Mouse (Mus musculus) lung, adult 18-20 months (tissue): ENCODE results near the gene Orai1.

Experiments used
- DNase-seq, 2 experiments: peaks; one replicate each; pipeline ENCODE4 v3.0.0; 2022; ENCODE audit warnings: mixed read lengths in 2 of 2

Gene Orai1

GRCm38 (mm10) chr5:122997205-122998204 is 17.4 kb upstream of the Orai1 start:
- DNase-seq: no peak

GRCm38 (mm10) chr5:123000901-123001300 is 14.0 kb upstream of the Orai1 start:
- DNase-seq: no peak

GRCm38 (mm10) chr5:123005716-123006592 is 8.9 kb upstream of the Orai1 start:
- no peak for DNase-seq

- DNase-seq: no peak
These were observed 5.9 kb upstream of the Orai1 start for GRCm38 (mm10) chr5:123008877-123009493.

- no peak for DNase-seq
These were observed 5.0 kb upstream of the Orai1 start for GRCm38 (mm10) chr5:123009873-123010272.

GRCm38 (mm10) chr5:123010806-123011205 is 4.1 kb upstream of the Orai1 start:
- no peak for DNase-seq

- DNase-seq: no peak
These were observed 3.2 kb upstream of the Orai1 start for GRCm38 (mm10) chr5:123011705-123012104.

GRCm38 (mm10) chr5:123013599-123014315 is 1.1 kb upstream of the Orai1 start:
- DNase-seq: peak; percentile 67 to 71

- peak; percentile 46 to 65 for DNase-seq
These were observed 1.0 kb downstream of the Orai1 start for GRCm38 (mm10) chr5:123015915-123016314.

- peak; percentile 28 to 43 for DNase-seq
These were observed 2.6 kb downstream of the Orai1 start for GRCm38 (mm10) chr5:123017504-123017903.

GRCm38 (mm10) chr5:123019336-123020016 is 4.6 kb downstream of the Orai1 start:
- no peak for DNase-seq

- no peak for DNase-seq
These were observed 5.6 kb downstream of the Orai1 start for GRCm38 (mm10) chr5:123020426-123020825.

- no peak for DNase-seq
These were observed 6.6 kb downstream of the Orai1 start for GRCm38 (mm10) chr5:123021438-123021837.

GRCm38 (mm10) chr5:123023049-123023448 is 8.2 kb downstream of the Orai1 start:
- DNase-seq: peak; percentile 59 to 69

GRCm38 (mm10) chr5:123024312-123024711 is 9.4 kb downstream of the Orai1 start:
- no peak for DNase-seq

- peak; percentile 42 to 50 for DNase-seq
These were observed 10.2 kb downstream of the Orai1 start for GRCm38 (mm10) chr5:123024965-123025573.

- no peak for DNase-seq
These were observed 11.5 kb downstream of the Orai1 start for GRCm38 (mm10) chr5:123026414-123026813.

- peak; percentile 28 to 41 for DNase-seq
These were observed 12.6 kb downstream of the Orai1 start for GRCm38 (mm10) chr5:123027436-123027835.

GRCm38 (mm10) chr5:123029729-123030128 is 14.9 kb downstream of the Orai1 start:
- DNase-seq: no peak

GRCm38 (mm10) chr5:123031312-123031711 is 16.4 kb downstream of the Orai1 start:
- no peak for DNase-seq

- DNase-seq: no peak
These were observed 18.8 kb downstream of the Orai1 start for GRCm38 (mm10) chr5:123033646-123034160.
